Mouse (Mus musculus) adrenal gland, postnatal 25 days (tissue): Measurements from ENCODE around the gene Gm3594. TPM values are rescaled to one million over a fixed set of nuclear protein-coding genes. Genes with fewer than 3 reads are reported as not detected.
"Not testable (repeated sequence)": the region's sequence is repeated elsewhere in the genome, so short reads cannot be mapped to it uniquely, and the experiment has no call there.

Experiments used
- DNase-seq: peaks from one replicate; pipeline ENCODE4 v3.0.0; 2021; ENCODE audit warnings: mixed read lengths
- long read RNA-seq: library from polyadenylated mRNA; stranded (forward); transcript quantifications from one replicate; pipeline ENCODE4 v2.0.0, GENCODE M21; 2021
- total RNA-seq: library from RNA; stranded (reverse); gene quantifications from 2 replicates; pipeline ENCODE4 v1.2.3, GENCODE M21; 2021

Gene Gm3594
- not detected in 2 replicates for total RNA-seq
- long read RNA-seq: 0 reads

DNA sequence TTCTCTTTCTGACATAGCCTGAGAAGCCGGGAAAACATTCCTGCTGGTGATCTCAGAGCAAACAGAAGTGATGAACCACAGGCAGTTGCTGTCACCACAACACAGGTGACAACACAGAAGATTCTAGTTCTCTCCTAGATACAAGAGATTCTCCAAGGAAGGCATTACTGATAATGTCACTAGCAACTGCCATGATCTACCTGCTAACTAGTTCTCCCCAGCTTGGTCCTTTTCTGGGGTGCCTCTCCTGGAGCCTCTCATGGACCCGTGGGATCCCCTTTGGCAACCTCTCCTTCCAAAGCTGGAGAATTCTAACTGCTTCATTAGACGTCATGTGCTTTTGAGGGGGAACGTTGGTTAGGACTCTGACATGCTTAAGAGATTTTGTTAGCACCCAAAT is at the start of gene Gm3594:
TSS of gene Gm3594 (minus strand) at position 101 of the 400 bp plus-strand sequence.
- DNase-seq: not testable (repeated sequence)

DNA sequence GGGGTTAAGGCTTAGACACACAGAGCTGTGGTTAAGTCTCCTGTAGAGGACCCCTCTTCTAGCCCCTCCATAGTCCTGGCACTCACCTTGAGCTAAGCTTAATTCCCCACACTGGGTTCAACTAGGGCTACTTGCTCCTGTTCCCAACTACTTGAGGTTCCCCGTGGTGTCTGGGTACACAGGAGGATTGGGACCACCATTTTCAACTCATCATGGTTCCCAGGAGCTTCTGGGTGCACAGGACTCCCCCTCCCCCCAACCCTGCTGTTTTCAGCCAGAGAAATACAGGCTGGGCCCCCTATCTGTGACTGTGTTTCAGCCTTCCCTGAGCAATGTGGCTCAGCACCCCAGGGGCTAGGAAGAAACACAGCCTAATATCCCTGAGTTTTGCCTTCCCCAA is 41.9 kb upstream of the Gm3594 start:
- not testable (repeated sequence) for DNase-seq

DNA sequence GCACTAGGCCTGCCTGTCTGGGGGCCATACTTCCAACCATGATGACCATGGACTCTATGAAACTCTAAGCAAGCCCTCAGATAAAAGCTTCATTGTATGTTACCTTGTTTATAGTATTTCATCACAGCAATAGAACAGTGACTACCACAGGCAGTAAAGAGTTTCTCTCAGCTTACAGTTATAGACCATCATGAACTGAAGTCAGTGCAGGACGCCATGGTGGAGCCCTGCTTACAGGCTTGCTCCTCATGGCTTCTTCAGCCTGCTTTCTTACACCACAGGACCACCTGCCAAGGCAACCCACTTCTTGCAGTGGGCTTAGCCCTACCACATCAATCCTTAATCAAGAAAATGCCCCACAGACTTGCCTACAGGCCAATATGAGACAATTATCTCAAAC is 41.1 kb upstream of the Gm3594 start:
- DNase-seq: not testable (repeated sequence)

DNA sequence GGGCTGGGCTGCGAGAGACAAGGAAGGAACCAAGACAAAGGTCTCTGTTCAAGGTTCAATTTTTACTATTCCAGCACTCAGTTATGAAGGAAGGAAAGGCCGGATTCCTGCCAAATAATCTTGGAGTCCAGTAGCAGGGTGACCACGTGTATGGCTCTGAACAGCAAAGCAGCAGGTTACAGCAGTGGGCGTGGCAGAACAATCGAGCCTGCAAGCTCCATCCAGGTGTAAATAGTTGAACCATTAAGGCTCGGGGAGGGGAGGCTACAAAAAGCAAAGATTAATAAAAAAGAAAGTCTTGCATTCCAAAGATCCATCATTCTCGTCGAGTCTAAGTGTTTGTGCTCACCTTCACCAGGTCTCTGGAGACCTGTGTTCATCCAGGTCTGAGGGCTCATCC is 37.7 kb upstream of the Gm3594 start:
- not testable (repeated sequence) for DNase-seq

DNA sequence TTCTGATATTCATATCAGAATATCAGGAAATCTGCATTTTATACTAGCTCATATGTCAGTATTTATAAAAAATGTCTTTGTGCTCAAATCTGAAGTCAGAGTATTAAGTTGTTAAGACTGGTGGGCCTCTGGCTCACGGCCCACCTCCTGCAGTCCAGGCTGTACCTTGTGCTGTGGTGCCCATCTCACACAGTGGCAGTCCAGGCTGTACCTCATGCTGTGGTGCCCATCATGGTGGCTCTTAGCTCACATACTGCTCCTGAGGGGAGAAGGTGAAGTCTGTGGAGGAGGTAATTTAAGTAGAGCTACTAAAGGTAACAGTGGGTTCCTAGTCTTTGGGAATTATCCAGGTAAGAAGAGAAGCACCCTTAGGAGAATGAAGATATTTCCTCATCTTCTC is 27.4 kb upstream of the Gm3594 start:
- not testable (repeated sequence) for DNase-seq

DNA sequence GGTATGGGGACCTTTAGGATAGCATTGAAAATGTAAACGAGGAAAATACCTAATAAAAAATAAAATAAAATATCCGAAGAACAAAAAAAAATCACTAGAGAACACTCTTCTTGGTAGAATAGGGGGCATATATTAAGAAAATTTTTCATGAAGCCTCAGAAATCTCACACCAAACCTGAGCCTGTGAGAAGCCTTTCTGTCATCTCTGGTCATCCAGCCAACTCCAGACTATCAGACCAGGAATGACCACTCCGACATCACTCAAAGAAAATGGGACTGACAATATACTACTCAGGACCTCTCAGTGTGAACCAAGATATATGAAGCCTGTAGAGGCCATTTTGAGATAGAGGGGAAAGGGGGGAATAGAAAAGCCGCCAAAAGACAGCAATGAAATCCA is 3.6 kb downstream of the Gm3594 start:
- DNase-seq: not testable (repeated sequence)

DNA sequence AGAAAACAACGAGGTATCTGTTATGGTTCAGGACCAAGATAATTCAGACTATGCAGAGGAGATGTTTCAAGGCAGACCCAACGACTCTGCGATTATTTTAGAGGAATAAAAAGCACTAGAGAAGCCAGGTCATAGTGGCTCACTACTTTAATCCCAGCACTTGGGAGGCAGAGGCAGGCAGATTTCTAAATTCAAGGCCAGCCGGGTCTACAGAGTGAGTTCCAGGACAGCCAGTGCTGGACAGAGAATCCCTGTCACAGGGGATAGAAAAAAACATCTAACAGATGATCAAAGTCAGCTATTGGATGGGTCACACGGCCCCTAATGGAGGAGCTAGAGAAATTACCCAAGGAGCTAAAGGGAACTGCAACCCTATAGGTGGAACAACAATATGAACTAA is 4.2 kb downstream of the Gm3594 start:
- not testable (repeated sequence) for DNase-seq

DNA sequence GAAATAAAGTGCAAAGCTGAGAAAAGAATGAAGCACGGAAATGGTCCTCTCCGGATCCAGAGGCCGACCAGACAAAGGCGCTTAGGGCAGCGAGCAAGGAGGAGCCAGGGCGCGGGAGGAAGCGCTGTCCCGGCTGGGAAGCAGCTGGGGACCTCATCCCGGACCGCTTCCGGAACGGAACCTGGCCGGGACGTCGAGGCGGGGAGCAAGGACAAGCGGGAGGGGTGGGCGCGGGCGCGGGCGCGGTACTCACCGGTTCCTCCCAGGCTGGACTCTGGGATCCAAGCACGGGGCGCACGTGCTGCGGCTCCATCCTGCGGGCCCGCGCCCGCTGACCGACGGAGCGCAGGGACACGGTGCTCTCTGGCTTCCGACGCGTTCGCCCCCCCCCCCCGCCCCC is 17.6 kb downstream of the Gm3594 start:
- DNase-seq: peak; percentile 7

DNA sequence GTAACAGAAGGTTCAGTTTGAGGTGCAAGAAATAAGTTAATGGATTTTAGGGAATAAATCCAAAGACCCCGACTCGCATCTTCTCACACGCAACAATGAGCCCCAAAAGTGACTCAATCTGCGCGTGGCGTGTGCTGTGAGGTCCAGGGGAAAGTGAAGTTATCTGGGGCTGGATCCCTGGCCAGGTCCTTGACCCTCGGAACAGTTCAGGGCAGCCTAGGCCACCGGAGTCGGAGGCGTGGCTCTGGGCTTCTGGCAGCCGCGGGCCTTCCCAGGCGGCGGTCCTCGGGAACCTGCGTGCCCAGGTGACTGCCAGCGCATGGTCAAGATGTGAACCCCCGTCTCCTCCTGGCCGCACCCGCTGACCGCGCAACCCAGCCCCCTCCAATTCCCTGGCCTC is 18.1 kb downstream of the Gm3594 start:
- not testable (repeated sequence) for DNase-seq

DNA sequence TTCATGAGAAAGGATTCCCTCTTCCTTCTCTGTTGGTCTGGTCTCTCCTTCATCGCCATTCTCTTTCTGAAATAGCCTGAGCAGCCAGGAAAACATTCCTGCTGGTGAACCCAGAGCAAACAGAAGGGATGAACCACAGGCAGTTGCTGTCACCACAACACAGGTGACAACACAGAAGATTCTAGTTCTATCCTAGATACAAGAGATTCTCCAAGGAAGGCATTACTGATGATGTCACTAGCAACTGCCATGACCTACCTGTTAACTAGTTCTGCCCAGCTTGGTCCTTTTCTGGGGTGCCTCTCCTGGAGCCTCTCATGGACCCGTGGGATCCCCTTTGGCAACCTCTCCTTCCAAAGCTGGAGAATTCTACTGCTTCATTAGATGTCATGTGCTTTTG is 32.0 kb downstream of the Gm3594 start, which contains the start of gene Gm3591:
TSS of gene Gm3591 (minus strand) at position 101 of the 400 bp plus-strand sequence.
- DNase-seq: not testable (repeated sequence)

DNA sequence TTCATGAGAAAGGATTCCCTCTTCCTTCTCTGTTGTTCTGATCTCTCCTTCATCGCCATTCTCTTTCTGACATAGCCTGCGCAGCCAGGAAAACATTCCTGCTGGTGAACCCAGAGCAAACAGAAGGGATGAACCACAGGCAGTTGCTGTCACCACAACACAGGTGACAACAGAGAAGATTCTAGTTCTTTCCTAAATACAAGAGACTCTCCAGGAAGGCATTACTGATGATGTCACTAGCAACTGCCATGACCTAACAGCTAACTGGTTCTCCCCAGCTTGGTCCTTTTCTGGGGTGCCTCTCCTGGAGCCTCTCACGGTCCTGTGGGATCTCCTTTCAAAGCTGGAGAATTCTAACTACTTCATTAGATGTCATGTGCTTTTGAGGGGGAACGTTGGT is 54.2 kb downstream of the Gm3594 start, which contains the start of gene Gm16440:
TSS of gene Gm16440 (minus strand) at position 101 of the 400 bp plus-strand sequence.
- DNase-seq: not testable (repeated sequence)

Other genes starting within 250 kb of the Gm3594 start
- 0.18 TPM in 1 of 2 replicates, not detected in the other for gene Gm21560, start 225.3 kb downstream of the Gm3594 start, total RNA-seq
- 0.24 TPM in 1 of 2 replicates, not detected in the other for gene Gm3411, start 157.4 kb downstream of the Gm3594 start, total RNA-seq
- gene Gm21103, start 139.8 kb downstream of the Gm3594 start, total RNA-seq: not detected in 2 replicates
- not detected in 2 replicates for gene Gm3618, start 100.9 kb downstream of the Gm3594 start, total RNA-seq
- gene Gm16440, start 54.3 kb downstream of the Gm3594 start, total RNA-seq: not detected in 2 replicates
- not detected in 2 replicates for gene Gm3591, start 32.1 kb downstream of the Gm3594 start, total RNA-seq
- gene Gm8356, start 92.7 kb upstream of the Gm3594 start, total RNA-seq: not detected in 2 replicates
- gene Gm3629, start 146.0 kb upstream of the Gm3594 start, total RNA-seq: not detected in 2 replicates
- not detected in 2 replicates for gene Gm3460, start 177.8 kb upstream of the Gm3594 start, total RNA-seq
- not detected in 2 replicates for gene Gm10251, start 239.6 kb upstream of the Gm3594 start, total RNA-seq